Mouse (Mus musculus): Measurements from ENCODE around the gene Timp3.
"Not testable (repeated sequence)": the region's sequence is repeated elsewhere in the genome, so short reads cannot be mapped to it uniquely, and the experiment has no call there.

The Timp3 gene

GRCm38 (mm10) chr10:86351287-86351686, 51.1 kb downstream of the Timp3 start:
- no peak for DNase-seq (ENCODE audit: low spot score in 2 of 2)

- no peak for DNase-seq (ENCODE audit: low spot score in 2 of 2)
Observed at GRCm38 (mm10) chr10:86352521-86352920, 52.3 kb downstream of the Timp3 start.

- DNase-seq (ENCODE audit: low spot score in 2 of 2), result no peak
Observed at GRCm38 (mm10) chr10:86356819-86357563, 56.8 kb downstream of the Timp3 start.

- DNase-seq (ENCODE audit: low spot score in 2 of 2), result no peak
Observed at GRCm38 (mm10) chr10:86358307-86358975, 58.3 kb downstream of the Timp3 start.

- DNase-seq (ENCODE audit: low spot score in 2 of 2), result no peak
Observed at GRCm38 (mm10) chr10:86359208-86359607, 59.0 kb downstream of the Timp3 start.

- no peak for DNase-seq (ENCODE audit: low spot score in 2 of 2)
Observed at GRCm38 (mm10) chr10:86359699-86360098, 59.5 kb downstream of the Timp3 start.

- no peak for DNase-seq (ENCODE audit: low spot score in 2 of 2)
Observed at GRCm38 (mm10) chr10:86363669-86364309, 63.6 kb downstream of the Timp3 start.

GRCm38 (mm10) chr10:86365632-86366092, 65.5 kb downstream of the Timp3 start:
- DNase-seq (ENCODE audit: low spot score in 2 of 2), result no peak

GRCm38 (mm10) chr10:86367346-86367745, 67.2 kb downstream of the Timp3 start:
- no peak for DNase-seq (ENCODE audit: low spot score in 2 of 2)

- DNase-seq (ENCODE audit: low spot score in 2 of 2), result no peak
Observed at GRCm38 (mm10) chr10:86368811-86369210, 68.6 kb downstream of the Timp3 start.

GRCm38 (mm10) chr10:86369346-86369745, 69.2 kb downstream of the Timp3 start:
- DNase-seq (ENCODE audit: low spot score in 2 of 2), result no peak

- no peak for DNase-seq (ENCODE audit: low spot score in 2 of 2)
Observed at GRCm38 (mm10) chr10:86371561-86371960, 71.4 kb downstream of the Timp3 start.

- no peak for DNase-seq (ENCODE audit: low spot score in 2 of 2)
Observed at GRCm38 (mm10) chr10:86374061-86374460, 73.9 kb downstream of the Timp3 start.

GRCm38 (mm10) chr10:86375903-86376302, 75.7 kb downstream of the Timp3 start:
- DNase-seq (ENCODE audit: low spot score in 2 of 2), result no peak

- no peak for DNase-seq (ENCODE audit: low spot score in 2 of 2)
Observed at GRCm38 (mm10) chr10:86376392-86377185, 76.4 kb downstream of the Timp3 start.

GRCm38 (mm10) chr10:86378803-86379202, 78.6 kb downstream of the Timp3 start:
- DNase-seq (ENCODE audit: low spot score in 2 of 2), result not testable (repeated sequence)

GRCm38 (mm10) chr10:86380626-86381025, 80.5 kb downstream of the Timp3 start:
- DNase-seq (ENCODE audit: low spot score in 2 of 2), result no peak

GRCm38 (mm10) chr10:86381150-86381921, 81.2 kb downstream of the Timp3 start:
- DNase-seq (ENCODE audit: low spot score in 2 of 2), result no peak

- DNase-seq (ENCODE audit: low spot score in 2 of 2), result no peak
Observed at GRCm38 (mm10) chr10:86381922-86382260, 81.7 kb downstream of the Timp3 start.

- no peak for DNase-seq (ENCODE audit: low spot score in 2 of 2)
Observed at GRCm38 (mm10) chr10:86384655-86385054, 84.5 kb downstream of the Timp3 start.

- DNase-seq (ENCODE audit: low spot score in 2 of 2), result no peak
Observed at GRCm38 (mm10) chr10:86385656-86386055, 85.5 kb downstream of the Timp3 start.

Data from frontal cortex, postnatal 25 days (tissue).